Mouse (Mus musculus): ENCODE data around the gene Olfr1375.
"Not testable (repeated sequence)": the region's sequence is repeated elsewhere in the genome, so short reads cannot be mapped to it uniquely, and the experiment has no call there.

Olfr1375 gene

GRCm38 (mm10) chr11:51047809-51048208 lies at the start of gene Olfr1375:
Gene Olfr1375, plus strand, starts transcription at chr11:51048109.
- not testable (repeated sequence) for DNase-seq

GRCm38 (mm10) chr11:51003296-51003695 lies 44.6 kb upstream of the Olfr1375 start, which contains the start of gene Olfr51:
Gene Olfr51, plus strand, starts transcription at chr11:51003596.
- DNase-seq = no peak

- DNase-seq = no peak
Measured at GRCm38 (mm10) chr11:51011821-51012220, 36.1 kb upstream of the Olfr1375 start.

- DNase-seq = no peak
Measured at GRCm38 (mm10) chr11:51013936-51014335, 34.0 kb upstream of the Olfr1375 start, which contains the start of gene Olfr54. Gene Olfr54, plus strand, starts transcription at chr11:51014236.

GRCm38 (mm10) chr11:51016341-51016740 lies 31.6 kb upstream of the Olfr1375 start:
- no peak for DNase-seq

GRCm38 (mm10) chr11:51026811-51027210 lies 21.1 kb upstream of the Olfr1375 start:
- not testable (repeated sequence) for DNase-seq

GRCm38 (mm10) chr11:51029381-51029780 lies 18.5 kb upstream of the Olfr1375 start:
- not testable (repeated sequence) for DNase-seq

- DNase-seq = no peak
Measured at GRCm38 (mm10) chr11:51030225-51030624, 17.7 kb upstream of the Olfr1375 start.

- DNase-seq = peak in 1 of 2 experiments; percentile 20
Measured at GRCm38 (mm10) chr11:51032851-51033250, 15.1 kb upstream of the Olfr1375 start.

- DNase-seq = not testable (repeated sequence)
Measured at GRCm38 (mm10) chr11:51034141-51034540, 13.8 kb upstream of the Olfr1375 start.

- no peak for DNase-seq
Measured at GRCm38 (mm10) chr11:51035951-51036350, 12.0 kb upstream of the Olfr1375 start.

GRCm38 (mm10) chr11:51044776-51045175 lies 3.1 kb upstream of the Olfr1375 start:
- DNase-seq = not testable (repeated sequence)

GRCm38 (mm10) chr11:51051678-51052077 lies 3.8 kb downstream of the Olfr1375 start:
- no peak for DNase-seq

GRCm38 (mm10) chr11:51053230-51053629 lies 5.3 kb downstream of the Olfr1375 start:
- DNase-seq = no peak

- peak; percentile 81 to 83 for DNase-seq
Measured at GRCm38 (mm10) chr11:51059151-51059571, 11.3 kb downstream of the Olfr1375 start, which contains the start of gene Zfp354a. Gene Zfp354a, plus strand, starts transcription at chr11:51059257.

- DNase-seq = peak in 1 of 2 experiments; percentile 12
Measured at GRCm38 (mm10) chr11:51059640-51060039, 11.7 kb downstream of the Olfr1375 start.

- DNase-seq = no peak
Measured at GRCm38 (mm10) chr11:51060981-51061380, 13.1 kb downstream of the Olfr1375 start.

- no peak for DNase-seq
Measured at GRCm38 (mm10) chr11:51063276-51063675, 15.4 kb downstream of the Olfr1375 start.

GRCm38 (mm10) chr11:51063841-51064240 lies 15.9 kb downstream of the Olfr1375 start:
- DNase-seq = no peak

GRCm38 (mm10) chr11:51084527-51084926 lies 36.6 kb downstream of the Olfr1375 start:
- no peak for DNase-seq

- DNase-seq = no peak
Measured at GRCm38 (mm10) chr11:51085269-51085668, 37.4 kb downstream of the Olfr1375 start.

All from cerebellum, postnatal 36 days (tissue).